Mouse (Mus musculus) small intestine, adult 10 weeks (tissue): ENCODE results near the gene Olfr111. TPM values are rescaled to one million over a fixed set of nuclear protein-coding genes. Genes with fewer than 3 reads are reported as not detected.

ENCODE experiments used
- polyA plus RNA-seq: library from polyadenylated mRNA; stranded (reverse); fragments of 350-450 nt; fragmentation: Illumina TruSeq; extraction: RNeasy Lipid Tissue Mini Kit (QIAGEN cat#74804); gene quantifications from one replicate; pipeline ENCODE4 v1.2.3, GENCODE M21; 2014; ENCODE audit warnings: low replicate concordance

Gene Olfr111
- 0.45 TPM for polyA plus RNA-seq

DNA sequence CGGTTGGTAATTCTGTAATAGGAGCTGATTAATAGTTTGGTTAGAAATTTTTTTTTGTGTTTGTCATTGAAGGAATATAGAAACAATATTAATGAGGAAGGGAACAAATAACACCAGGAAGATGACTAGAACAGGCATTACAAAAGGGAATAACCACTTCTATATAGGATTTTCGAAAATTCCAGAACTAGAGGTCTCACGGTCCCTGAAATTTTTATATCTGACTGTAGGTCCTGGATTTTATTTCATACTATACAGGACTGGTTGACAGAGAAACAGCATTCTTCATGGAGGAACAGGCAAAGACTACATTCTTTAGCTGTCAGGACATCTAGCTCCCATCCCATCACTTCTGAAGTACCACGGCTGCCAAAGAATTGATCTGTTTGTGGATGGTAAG is at the start of gene Olfr111:
Olfr111 (plus strand) TSS at position 301 of the 400 bp plus-strand sequence.

DNA sequence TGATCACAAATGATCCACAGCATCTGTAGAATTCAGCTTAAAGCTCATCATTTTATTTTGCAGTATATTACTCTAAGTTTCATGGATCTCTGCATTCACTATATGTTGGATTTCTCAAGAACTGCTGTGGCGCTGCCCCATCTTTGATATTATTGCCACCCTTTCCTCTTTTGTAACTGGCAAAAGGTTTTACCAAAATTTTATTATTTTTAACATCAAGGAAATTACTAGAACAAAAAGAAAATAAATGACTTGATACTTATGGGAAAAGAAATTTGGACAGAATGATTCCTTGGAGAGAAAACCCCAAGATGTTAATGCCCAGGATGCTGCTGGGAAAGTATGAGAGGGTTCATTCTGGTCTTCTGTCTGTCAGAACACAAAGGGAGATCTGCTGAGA is 49.2 kb upstream of the Olfr111 start, which contains the start of gene Olfr109:
Olfr109 (plus strand) TSS at position 301 of the 400 bp plus-strand sequence.

DNA sequence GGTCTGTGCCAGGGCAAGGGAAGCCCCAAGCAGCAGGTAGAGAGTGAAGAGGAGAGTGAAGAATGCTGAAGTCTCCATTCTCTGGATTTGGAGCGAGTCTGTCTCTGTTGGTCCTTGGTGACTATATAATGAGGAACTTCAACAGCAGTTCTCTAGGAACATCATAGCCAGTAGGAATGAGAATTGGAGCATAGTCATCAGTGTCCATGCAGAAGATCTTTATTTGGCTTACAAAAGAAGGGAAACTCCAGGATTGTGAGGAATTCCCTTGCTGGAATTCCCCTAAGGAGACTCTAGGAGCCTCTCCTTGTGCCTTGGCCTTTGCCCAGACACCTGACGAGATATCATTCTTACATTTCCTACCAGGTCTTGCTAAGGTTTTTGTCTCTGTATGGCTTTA is 24.4 kb upstream of the Olfr111 start, which contains the start of gene H2-M2:
H2-M2 (minus strand) TSS at position 101 of the 400 bp plus-strand sequence.

DNA sequence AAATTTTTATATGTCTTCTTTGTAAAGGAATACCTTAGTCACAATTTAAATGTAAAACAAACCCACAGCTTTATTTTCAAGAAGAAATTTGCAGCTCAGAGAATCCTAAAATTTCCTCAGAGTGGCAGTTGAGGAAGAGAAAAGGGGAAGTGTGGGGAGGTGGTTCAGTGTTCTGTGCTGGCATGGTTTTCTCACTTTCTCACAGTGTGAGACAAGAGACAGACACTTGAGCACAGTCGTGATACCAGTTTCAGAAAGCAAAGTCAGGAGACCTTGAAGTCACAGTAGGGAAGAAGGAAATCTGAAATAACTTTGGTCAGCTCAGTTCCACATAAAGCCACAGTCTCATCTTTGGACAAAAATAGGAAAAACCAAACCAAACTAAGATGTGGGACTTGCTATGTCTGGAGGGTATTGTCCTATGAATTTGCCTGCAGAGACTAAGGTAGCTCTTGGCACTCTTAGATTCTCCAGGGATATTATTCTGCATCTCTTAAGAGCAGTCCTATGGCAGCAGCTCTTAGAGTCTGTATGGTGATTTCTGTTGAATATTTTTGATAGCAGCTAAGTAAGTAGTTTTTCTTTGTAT is 15.8 kb upstream of the Olfr111 start, which contains the start of gene Olfr110:
Olfr110 (plus strand) TSS at position 539 of the 589 bp plus-strand sequence.

DNA sequence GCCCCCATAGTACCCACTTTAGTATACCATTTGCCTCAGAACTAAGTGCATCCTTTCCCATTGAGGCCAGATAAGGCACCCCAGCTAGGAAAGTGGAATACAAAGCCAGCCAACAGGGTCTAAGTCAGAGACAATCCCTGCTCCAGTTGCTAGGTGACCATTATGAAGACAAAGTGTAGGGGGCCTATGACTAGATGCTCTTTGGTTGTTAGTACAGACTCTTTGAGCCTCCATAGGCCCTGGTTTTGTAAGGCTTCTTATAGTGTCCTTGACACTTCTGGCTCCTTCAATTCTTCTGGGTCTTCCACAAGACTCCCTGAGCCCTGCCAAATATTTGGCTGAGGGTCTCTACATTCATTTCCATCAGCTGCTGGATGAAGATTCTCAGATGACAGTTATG is 61.5 kb downstream of the Olfr111 start, which contains the start of gene Olfr112:
Olfr112 (minus strand) TSS at position 101 of the 400 bp plus-strand sequence.

DNA sequence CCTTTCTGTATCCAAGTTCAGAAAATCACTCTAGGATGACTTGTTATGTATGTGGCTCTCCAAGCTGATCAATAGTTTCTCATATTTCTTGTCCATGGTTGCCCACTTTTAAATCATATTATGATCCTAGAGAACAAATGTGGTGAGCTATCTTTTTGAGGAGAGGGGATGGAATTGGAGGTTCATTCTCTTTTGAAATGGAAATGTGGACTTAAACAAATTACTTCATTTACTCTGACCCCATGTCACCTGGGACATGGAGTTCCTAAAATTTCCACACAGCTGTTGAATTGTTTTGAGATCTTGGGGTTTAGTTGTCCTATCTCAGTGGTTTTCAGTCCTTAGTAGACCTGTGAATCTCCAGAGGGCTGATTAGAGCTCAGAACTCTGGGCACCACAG is 69.7 kb downstream of the Olfr111 start, which contains the start of gene Olfr113:
Olfr113 (minus strand) TSS at position 101 of the 400 bp plus-strand sequence.

Other genes with a start within 250 kb of the Olfr111 start
- not detected for gene Olfr98, start 244.3 kb upstream of the Olfr111 start, polyA plus RNA-seq
- gene H2-M3, start 237.8 kb upstream of the Olfr111 start, polyA plus RNA-seq, result 1.0 TPM
- gene Olfr99, start 224.6 kb upstream of the Olfr111 start, polyA plus RNA-seq, result not detected
- not detected for gene Olfr101, start 203.7 kb upstream of the Olfr111 start, polyA plus RNA-seq
- gene Olfr102, start 191.0 kb upstream of the Olfr111 start, polyA plus RNA-seq, result not detected
- gene Olfr103, start 168.3 kb upstream of the Olfr111 start, polyA plus RNA-seq, result not detected
- not detected for gene Olfr104-ps, start 148.4 kb upstream of the Olfr111 start, polyA plus RNA-seq
- not detected for gene Olfr105-ps, start 129.0 kb upstream of the Olfr111 start, polyA plus RNA-seq
- gene Olfr106-ps, start 117.6 kb upstream of the Olfr111 start, polyA plus RNA-seq, result not detected
- gene Olfr107, start 108.8 kb upstream of the Olfr111 start, polyA plus RNA-seq, result not detected
- gene Olfr108, start 62.5 kb upstream of the Olfr111 start, polyA plus RNA-seq, result not detected
- gene Olfr109, start 49.1 kb upstream of the Olfr111 start, polyA plus RNA-seq, result not detected
- 4.4 TPM for gene H2-M2, start 24.5 kb upstream of the Olfr111 start, polyA plus RNA-seq
- gene Olfr110, start 15.6 kb upstream of the Olfr111 start, polyA plus RNA-seq, result not detected
- gene Olfr112, start 61.4 kb downstream of the Olfr111 start, polyA plus RNA-seq, result not detected
- gene Olfr113, start 69.6 kb downstream of the Olfr111 start, polyA plus RNA-seq, result not detected
- not detected for gene Olfr114, start 84.7 kb downstream of the Olfr111 start, polyA plus RNA-seq
- gene Olfr115, start 119.1 kb downstream of the Olfr111 start, polyA plus RNA-seq, result not detected
- gene Olfr116, start 119.2 kb downstream of the Olfr111 start, polyA plus RNA-seq, result not detected
- gene Olfr117, start 155.8 kb downstream of the Olfr111 start, polyA plus RNA-seq, result not detected
- not detected for gene Olfr118, start 159.0 kb downstream of the Olfr111 start, polyA plus RNA-seq
- gene Olfr119, start 188.5 kb downstream of the Olfr111 start, polyA plus RNA-seq, result not detected
- not detected for gene Olfr120, start 213.8 kb downstream of the Olfr111 start, polyA plus RNA-seq
- not detected for gene Olfr121, start 240.8 kb downstream of the Olfr111 start, polyA plus RNA-seq